ENCODE assay signal across 24 mouse cellular contexts in the genomic region with DNA sequence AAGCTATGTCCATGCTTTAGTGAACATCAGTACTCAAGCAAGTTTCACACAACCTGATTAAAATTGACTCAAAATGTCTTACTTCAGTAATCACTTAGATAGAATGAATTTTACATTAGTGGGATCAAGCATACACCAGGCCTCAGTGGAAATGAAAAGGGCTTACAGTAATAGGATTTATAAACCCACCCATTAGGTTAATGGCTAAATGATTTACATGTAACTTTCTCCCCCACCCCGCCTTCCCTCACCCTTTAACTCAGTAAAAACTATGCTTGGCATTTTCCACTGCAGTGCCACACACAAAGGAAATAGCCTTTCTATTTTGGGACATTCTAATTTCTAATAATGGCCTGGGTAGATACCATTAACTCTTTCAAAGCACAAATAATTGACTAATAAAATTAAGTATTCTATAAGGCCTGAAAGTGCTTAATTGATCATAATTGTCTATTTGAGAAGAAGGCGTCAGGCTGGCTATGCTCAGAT.
DNase-seq lines count a peak whose midpoint lies in the region; ATAC-seq and TF ChIP-seq lines count a peak whose summit lies in the region.
"Had no signal": no experiment of that assay in that cellular context is flagged by ENCODE, and none has a peak within 500 bp of the region (broad histone marks: within the 10 kb centered on the region; RNA-seq: fewer than 3 reads in every experiment).

No protein-coding gene starts in this region.

- H3K9me3 ChIP-seq in heart, embryonic 14.5 days (ENCODE audit: control insufficient read depth, low read length), result no peaks in the 10 kb centered on the region
- no peaks in the 10 kb centered on the region for H3K9me3 ChIP-seq in heart, embryonic 12.5 days (replicated peaks)
- no peaks in the 10 kb centered on the region for H3K9me3 ChIP-seq in kidney, postnatal 0 days (replicated peaks; ENCODE audit: low read length)
- no peaks in the 10 kb centered on the region for H3K9me3 ChIP-seq in midbrain, postnatal 0 days (ENCODE audit: low read length)
- H3K9me3 ChIP-seq: embryonic facial prominence, embryonic 12.5 days; forebrain, embryonic 13.5 days; hindbrain, embryonic 12.5 days; limb, embryonic 10.5 days; liver, embryonic 15.5 days; lung, embryonic 15.5 days; neural tube, embryonic 12.5 days had no signal

- H3K27ac ChIP-seq in heart, embryonic 14.5 days (replicated peaks in 1 of 2; ENCODE audit: control insufficient read depth in 1 of 2, insufficient read depth in 1 of 2, low read depth in 2 of 2, low read length in 2 of 2), result peak overlapping the region; percentile 57 to 71; a peak in 3 of 4 replicates
- H3K27ac ChIP-seq in heart, embryonic 12.5 days (ENCODE audit: poor library complexity, severe bottlenecking), result no peak overlapping the region
- no peak overlapping the region for H3K27ac ChIP-seq in kidney, postnatal 0 days
- H3K27ac ChIP-seq in midbrain, postnatal 0 days (ENCODE audit: low read depth, low read length), result no peak overlapping the region
- H3K27ac ChIP-seq: embryonic facial prominence, embryonic 12.5 days; forebrain, embryonic 13.5 days; gastrocnemius, adult 2 months; hindbrain, embryonic 12.5 days; limb, embryonic 10.5 days; liver, embryonic 15.5 days; lung, embryonic 15.5 days; neural tube, embryonic 12.5 days had no signal

- peak; percentile 6 for DNase-seq in kidney, adult 9 months
- DNase-seq in kidney, adult 18-20 months, result no peak
- DNase-seq in kidney, postnatal 0 days (ENCODE audit: low spot score), result peak; percentile 1
- DNase-seq in midbrain, postnatal 0 days (ENCODE audit: low spot score), result no peak
- DNase-seq in gastrocnemius, postnatal 25 days, result no peak
- DNase-seq: adrenal gland, adult 8-10 months; cerebellum, adult 18-20 months; cerebellum, postnatal 25 days; gastrocnemius, adult 2 months; liver; lung, postnatal 4 days; midbrain, embryonic 14.5 days; thymus, postnatal 25 days had no signal

- H3K36me3 ChIP-seq in heart, embryonic 14.5 days (ENCODE audit: control insufficient read depth, insufficient read depth, low read length), result no peaks in the 10 kb centered on the region
- no peaks in the 10 kb centered on the region for H3K36me3 ChIP-seq in heart, embryonic 12.5 days
- H3K36me3 ChIP-seq in kidney, postnatal 0 days (ENCODE audit: insufficient read depth, low read length), result no peaks in the 10 kb centered on the region
- no peaks in the 10 kb centered on the region for H3K36me3 ChIP-seq in midbrain, postnatal 0 days (ENCODE audit: insufficient read depth, low read length)
- H3K36me3 ChIP-seq: embryonic facial prominence, embryonic 12.5 days; hindbrain, embryonic 12.5 days; limb, embryonic 10.5 days; liver, embryonic 15.5 days; lung, embryonic 15.5 days; neural tube, embryonic 12.5 days had no signal

- H3K4me2 ChIP-seq in heart, embryonic 14.5 days (ENCODE audit: low read length), result no peak overlapping the region
- H3K4me2 ChIP-seq in heart, embryonic 12.5 days, result no peak overlapping the region
- H3K4me2 ChIP-seq in kidney, postnatal 0 days (ENCODE audit: low read length), result no peak overlapping the region
- H3K4me2 ChIP-seq in midbrain, postnatal 0 days (ENCODE audit: low read depth, low read length, poor library complexity, severe bottlenecking), result no peak overlapping the region
- H3K4me2 ChIP-seq: embryonic facial prominence, embryonic 12.5 days; forebrain, embryonic 13.5 days; hindbrain, embryonic 12.5 days; liver, embryonic 15.5 days; lung, embryonic 15.5 days; neural tube, embryonic 12.5 days had no signal

- 0 out of 4 replicates have a peak, but pooled peaks cover 0 to 4% of the 10 kb centered on the region in 2 experiments for H3K4me1 ChIP-seq in heart, embryonic 14.5 days (ENCODE audit: control insufficient read depth in 2 of 2, insufficient read depth in 2 of 2, low read length in 2 of 2)
- H3K4me1 ChIP-seq in heart, embryonic 12.5 days (replicated peaks), result no peaks in the 10 kb centered on the region
- H3K4me1 ChIP-seq in kidney, postnatal 0 days (replicated peaks; ENCODE audit: insufficient read depth, low read length), result no peaks in the 10 kb centered on the region
- no peaks in the 10 kb centered on the region for H3K4me1 ChIP-seq in midbrain, postnatal 0 days (ENCODE audit: insufficient read depth, low read length)
- H3K4me1 ChIP-seq: embryonic facial prominence, embryonic 12.5 days; forebrain, embryonic 13.5 days; hindbrain, embryonic 12.5 days; limb, embryonic 10.5 days; liver, embryonic 15.5 days; lung, embryonic 15.5 days; neural tube, embryonic 12.5 days had no signal

- H3K27me3 ChIP-seq in heart, embryonic 14.5 days (ENCODE audit: control insufficient read depth, insufficient read depth, low read length), result no peaks in the 10 kb centered on the region
- no peaks in the 10 kb centered on the region for H3K27me3 ChIP-seq in heart, embryonic 12.5 days (replicated peaks)
- H3K27me3 ChIP-seq in kidney, postnatal 0 days (ENCODE audit: insufficient read depth, low read length), result no peaks in the 10 kb centered on the region
- no peaks in the 10 kb centered on the region for H3K27me3 ChIP-seq in midbrain, postnatal 0 days (ENCODE audit: insufficient read depth, low read length)
- H3K27me3 ChIP-seq: embryonic facial prominence, embryonic 12.5 days; forebrain, embryonic 13.5 days; hindbrain, embryonic 12.5 days; liver, embryonic 15.5 days; lung, embryonic 15.5 days; neural tube, embryonic 12.5 days had no signal

- no peak for ATAC-seq in heart, embryonic 14.5 days (ENCODE audit: insufficient number of reproducible peaks, insufficient read depth, low FRiP score, low read depth)
- ATAC-seq in heart, embryonic 12.5 days (ENCODE audit: insufficient number of reproducible peaks, low FRiP score), result no peak
- no peak for ATAC-seq in kidney, postnatal 0 days (replicated peaks; ENCODE audit: low FRiP score, low read depth)
- ATAC-seq in midbrain, postnatal 0 days (ENCODE audit: low FRiP score), result no peak
- ATAC-seq: activated CD4-positive, CD25-positive, alpha-beta regulatory T cell, adult 4 months; forebrain, embryonic 13.5 days; intestine, postnatal 0 days had no signal

- 49% methylated on average over 2 of the region's 2 CpGs for WGBS in heart, embryonic 14.5 days
- WGBS in heart, embryonic 12.5 days, result 56% methylated on average over 2 of the region's 2 CpGs
- 57% methylated on average over 2 of the region's 2 CpGs for WGBS in kidney, postnatal 0 days
- 74% methylated on average over 2 of the region's 2 CpGs for whole genome bisulfite sequencing in midbrain, postnatal 0 days

- no peak for TF ChIP-seq CTCF in kidney, postnatal 0 days (IDR thresholded peaks at IDR 0.05; ENCODE audit: low read depth)
- TF ChIP-seq CTCF in midbrain, postnatal 0 days (IDR thresholded peaks at IDR 0.05), result no peak

- no peak overlapping the region for H3K4me3 ChIP-seq in heart, embryonic 14.5 days (ENCODE audit: control insufficient read depth in 1 of 2, insufficient read depth in 1 of 2, low read depth in 1 of 2, low read length in 2 of 2)
- no peak overlapping the region for H3K4me3 ChIP-seq in heart, embryonic 12.5 days
- H3K4me3 ChIP-seq in kidney, postnatal 0 days (replicated peaks; ENCODE audit: low read depth, low read length), result no peak overlapping the region
- no peak overlapping the region for H3K4me3 ChIP-seq in midbrain, postnatal 0 days (ENCODE audit: low read depth, low read length)
- H3K4me3 ChIP-seq: embryonic facial prominence, embryonic 12.5 days; forebrain, embryonic 13.5 days; gastrocnemius, adult 2 months; hindbrain, embryonic 12.5 days; limb, embryonic 10.5 days; liver, embryonic 15.5 days; lung, embryonic 15.5 days; neural tube, embryonic 12.5 days had no signal

- no peak overlapping the region for H3K9ac ChIP-seq in heart, embryonic 14.5 days (ENCODE audit: low read length)
- H3K9ac ChIP-seq in heart, embryonic 12.5 days, result no peak overlapping the region
- no peak overlapping the region for H3K9ac ChIP-seq in kidney, postnatal 0 days (ENCODE audit: low read depth, low read length)
- H3K9ac ChIP-seq in midbrain, postnatal 0 days (replicated peaks; ENCODE audit: low read length, poor library complexity, severe bottlenecking), result no peak overlapping the region
- H3K9ac ChIP-seq: embryonic facial prominence, embryonic 12.5 days; forebrain, embryonic 13.5 days; hindbrain, embryonic 12.5 days; liver, embryonic 15.5 days; lung, embryonic 15.5 days; neural tube, embryonic 12.5 days had no signal

Comparison
In these comparisons a context has a peak if more than half of its experiments do, and no peak if none do; other contexts are left out.
1. H3K27ac ChIP-seq: peak in heart, embryonic 14.5 days (2 of 2); none in heart, embryonic 12.5 days (single experiment), kidney, postnatal 0 days (single experiment) and midbrain, postnatal 0 days (single experiment).
2. DNase-seq: peak in kidney, adult 9 months (single experiment) and kidney, postnatal 0 days (single experiment); none in kidney, adult 18-20 months (single experiment), midbrain, postnatal 0 days (single experiment) and gastrocnemius, postnatal 25 days (single experiment).